Mouse (Mus musculus): ENCODE measurements around the gene Cwc22.

Gene Cwc22

GRCm38 (mm10) chr2:77874678-77875077 is 71.5 kb downstream of the Cwc22 start:
- DNase-seq (ENCODE audit: low spot score), result no peak

- DNase-seq (ENCODE audit: low spot score), result no peak
Observed at GRCm38 (mm10) chr2:77873806-77874205, 72.4 kb downstream of the Cwc22 start.

- no peak for DNase-seq (ENCODE audit: low spot score)
Observed at GRCm38 (mm10) chr2:77872676-77873075, 73.5 kb downstream of the Cwc22 start.

- no peak for DNase-seq (ENCODE audit: low spot score)
Observed at GRCm38 (mm10) chr2:77871146-77871545, 75.0 kb downstream of the Cwc22 start.

- no peak for DNase-seq (ENCODE audit: low spot score)
Observed at GRCm38 (mm10) chr2:77869729-77870280, 76.4 kb downstream of the Cwc22 start.

- no peak for DNase-seq (ENCODE audit: low spot score)
Observed at GRCm38 (mm10) chr2:77863934-77864333, 82.2 kb downstream of the Cwc22 start.

GRCm38 (mm10) chr2:77863522-77863921 is 82.7 kb downstream of the Cwc22 start:
- no peak for DNase-seq (ENCODE audit: low spot score)

GRCm38 (mm10) chr2:77841464-77841863 is 104.7 kb downstream of the Cwc22 start:
- DNase-seq (ENCODE audit: low spot score), result no peak

GRCm38 (mm10) chr2:77839587-77839986 is 106.6 kb downstream of the Cwc22 start:
- no peak for DNase-seq (ENCODE audit: low spot score)

- DNase-seq (ENCODE audit: low spot score), result no peak
Observed at GRCm38 (mm10) chr2:77838688-77839087, 107.5 kb downstream of the Cwc22 start.

GRCm38 (mm10) chr2:77835781-77836180 is 110.4 kb downstream of the Cwc22 start:
- no peak for DNase-seq (ENCODE audit: low spot score)
